Mouse (Mus musculus): ENCODE data around the gene Fbxl13. TPM values are rescaled to one million over a fixed set of nuclear protein-coding genes. Genes with fewer than 3 reads are reported as not detected.

Fbxl13 gene
- under 1 TPM; 0.06 to 0.23 TPM for polyA plus RNA-seq (2017; shearing (Covaris generic))

GRCm38 (mm10) chr5:21645439-21646132 is at the start of gene Fbxl13, which contains the start of gene Armc10:
Fbxl13 (minus strand) TSS chr5:21645634.
Armc10 (plus strand) TSS chr5:21645813.

DNA sequence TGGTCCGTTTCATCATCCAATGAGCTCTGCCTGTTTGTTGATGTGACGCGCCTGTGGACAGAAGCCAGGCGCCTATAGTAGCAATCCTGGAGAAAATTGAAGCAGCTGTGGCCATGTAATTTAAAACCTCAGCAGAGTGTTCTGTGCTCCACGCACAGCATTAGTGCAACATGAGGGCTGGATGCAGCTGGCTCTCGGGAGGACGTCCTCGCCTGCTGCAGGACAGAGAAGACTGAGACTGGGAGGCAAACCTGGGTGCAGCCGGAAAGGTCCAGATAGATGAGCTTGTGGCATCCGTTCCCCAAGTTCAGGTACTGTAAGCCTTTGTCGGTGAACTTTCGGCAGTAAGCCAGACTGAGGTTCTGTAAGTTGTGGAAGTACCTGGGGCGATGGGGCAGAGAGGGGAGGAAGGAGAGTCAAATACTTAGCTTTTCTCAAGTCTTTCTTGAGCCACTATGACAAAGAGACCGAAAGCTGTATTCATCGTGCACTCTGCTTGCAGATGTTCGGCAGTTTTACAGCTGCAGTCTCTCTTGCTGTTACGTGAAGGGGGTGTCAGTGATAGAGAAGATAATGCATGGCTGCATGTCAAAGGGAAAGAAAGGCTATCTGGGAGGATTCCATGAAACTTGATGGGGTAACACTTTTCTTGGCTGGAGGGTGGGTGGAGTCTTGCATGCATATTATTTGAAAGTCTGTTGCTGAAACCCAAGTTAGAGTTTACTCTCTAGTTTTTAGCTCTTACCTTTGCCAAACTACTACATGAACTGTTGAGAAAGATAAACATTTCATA is 101.8 kb downstream of the Fbxl13 start, which contains the start of gene Lrrc17:
Gene Lrrc17, plus strand, starts transcription at position 151 of the 793 bp plus-strand sequence.

Other genes with a start within 250 kb of the Fbxl13 start
- under 1 TPM; 0.14 to 0.49 TPM for gene Ccdc146, start 221.0 kb downstream of the Fbxl13 start, polyA plus RNA-seq (2017; shearing (Covaris generic))
- gene Fam185a, start 220.7 kb downstream of the Fbxl13 start, polyA plus RNA-seq (2017; shearing (Covaris generic)), result 1 to 10 TPM; 8.2 to 9.7 TPM
- under 1 TPM in 1 of 2 experiments, not detected in 1; 0.18 TPM for gene Lrrc17, start 102.1 kb downstream of the Fbxl13 start, polyA plus RNA-seq (2017; shearing (Covaris generic))
- gene Armc10, start 179 bp upstream of the Fbxl13 start, polyA plus RNA-seq (2017; shearing (Covaris generic)), result 10 to 100 TPM; 30.1 to 40.4 TPM
- 1 to 10 TPM; 2.3 to 3.5 TPM for gene Napepld, start 55.8 kb upstream of the Fbxl13 start, polyA plus RNA-seq (2017; shearing (Covaris generic))
- 10 to 100 TPM; 51.3 to 63.3 TPM for gene Pmpcb, start 91.5 kb upstream of the Fbxl13 start, polyA plus RNA-seq (2017; shearing (Covaris generic))
- gene Dnajc2, start 139.6 kb upstream of the Fbxl13 start, polyA plus RNA-seq (2017; shearing (Covaris generic)), result 100 to 1,000 TPM in 1 of 2 experiments, 10 to 100 TPM in 1; 89.0 to 122 TPM
- gene Psmc2, start 139.6 kb upstream of the Fbxl13 start, polyA plus RNA-seq (2017; shearing (Covaris generic)), result 100 to 1,000 TPM; 143 to 168 TPM
- under 1 TPM in 1 of 2 experiments, not detected in 1; 0.10 TPM for gene Slc26a5, start 220.0 kb upstream of the Fbxl13 start, polyA plus RNA-seq (2017; shearing (Covaris generic))